Mouse (Mus musculus) layer of hippocampus, adult 9-11 months (tissue): ENCODE results near the gene Adarb1.

Experiments used
- DNase-seq: peaks from one replicate; pipeline ENCODE4 v3.0.0; 2022

Adarb1 gene

GRCm38 (mm10) chr10:77381191-77381590, 36.9 kb downstream of the Adarb1 start:
- no peak for DNase-seq

GRCm38 (mm10) chr10:77380716-77381115, 37.4 kb downstream of the Adarb1 start:
- no peak for DNase-seq

GRCm38 (mm10) chr10:77379199-77379598, 38.9 kb downstream of the Adarb1 start:
- DNase-seq, result no peak

- no peak for DNase-seq
Measured at GRCm38 (mm10) chr10:77376056-77376455, 42.0 kb downstream of the Adarb1 start.

GRCm38 (mm10) chr10:77374948-77375347, 43.1 kb downstream of the Adarb1 start:
- DNase-seq, result no peak

- no peak for DNase-seq
Measured at GRCm38 (mm10) chr10:77374407-77374806, 43.7 kb downstream of the Adarb1 start.

- no peak for DNase-seq
Measured at GRCm38 (mm10) chr10:77370129-77370528, 47.9 kb downstream of the Adarb1 start.

GRCm38 (mm10) chr10:77367973-77368372, 50.1 kb downstream of the Adarb1 start:
- no peak for DNase-seq

GRCm38 (mm10) chr10:77366959-77367358, 51.1 kb downstream of the Adarb1 start:
- no peak for DNase-seq

GRCm38 (mm10) chr10:77365212-77365611, 52.9 kb downstream of the Adarb1 start:
- DNase-seq, result no peak

GRCm38 (mm10) chr10:77360486-77360885, 57.6 kb downstream of the Adarb1 start:
- no peak for DNase-seq

- no peak for DNase-seq
Measured at GRCm38 (mm10) chr10:77357957-77358356, 60.1 kb downstream of the Adarb1 start.

- DNase-seq, result peak; percentile 81
Measured at GRCm38 (mm10) chr10:77353031-77353745, 64.9 kb downstream of the Adarb1 start.

GRCm38 (mm10) chr10:77342842-77343241, 75.2 kb downstream of the Adarb1 start:
- peak; percentile 77 for DNase-seq

- no peak for DNase-seq
Measured at GRCm38 (mm10) chr10:77341711-77342110, 76.4 kb downstream of the Adarb1 start.

- no peak for DNase-seq
Measured at GRCm38 (mm10) chr10:77341059-77341458, 77.0 kb downstream of the Adarb1 start.

- DNase-seq, result no peak
Measured at GRCm38 (mm10) chr10:77339871-77340341, 78.2 kb downstream of the Adarb1 start.

GRCm38 (mm10) chr10:77333518-77333917, 84.6 kb downstream of the Adarb1 start:
- no peak for DNase-seq

- DNase-seq, result no peak
Measured at GRCm38 (mm10) chr10:77329446-77330094, 88.5 kb downstream of the Adarb1 start.

GRCm38 (mm10) chr10:77324716-77325115, 93.4 kb downstream of the Adarb1 start:
- DNase-seq, result no peak

GRCm38 (mm10) chr10:77321611-77322010, 96.5 kb downstream of the Adarb1 start:
- no peak for DNase-seq

GRCm38 (mm10) chr10:77321001-77321400, 97.1 kb downstream of the Adarb1 start:
- no peak for DNase-seq

GRCm38 (mm10) chr10:77315682-77316081, 102.4 kb downstream of the Adarb1 start:
- peak; percentile 75 for DNase-seq

- DNase-seq, result peak; percentile 28
Measured at GRCm38 (mm10) chr10:77314711-77315266, 103.3 kb downstream of the Adarb1 start.
